Mouse (Mus musculus): ENCODE measurements around the gene Prtn3. TPM values are rescaled to one million over a fixed set of nuclear protein-coding genes. Genes with fewer than 3 reads are reported as not detected.
A peak's percentile ranks its signal among the peaks of the same experiment; 100 is the strongest.

The Prtn3 gene
- polyA plus RNA-seq, 1 experiment from 2014 or later, result 15.1 TPM

DNA sequence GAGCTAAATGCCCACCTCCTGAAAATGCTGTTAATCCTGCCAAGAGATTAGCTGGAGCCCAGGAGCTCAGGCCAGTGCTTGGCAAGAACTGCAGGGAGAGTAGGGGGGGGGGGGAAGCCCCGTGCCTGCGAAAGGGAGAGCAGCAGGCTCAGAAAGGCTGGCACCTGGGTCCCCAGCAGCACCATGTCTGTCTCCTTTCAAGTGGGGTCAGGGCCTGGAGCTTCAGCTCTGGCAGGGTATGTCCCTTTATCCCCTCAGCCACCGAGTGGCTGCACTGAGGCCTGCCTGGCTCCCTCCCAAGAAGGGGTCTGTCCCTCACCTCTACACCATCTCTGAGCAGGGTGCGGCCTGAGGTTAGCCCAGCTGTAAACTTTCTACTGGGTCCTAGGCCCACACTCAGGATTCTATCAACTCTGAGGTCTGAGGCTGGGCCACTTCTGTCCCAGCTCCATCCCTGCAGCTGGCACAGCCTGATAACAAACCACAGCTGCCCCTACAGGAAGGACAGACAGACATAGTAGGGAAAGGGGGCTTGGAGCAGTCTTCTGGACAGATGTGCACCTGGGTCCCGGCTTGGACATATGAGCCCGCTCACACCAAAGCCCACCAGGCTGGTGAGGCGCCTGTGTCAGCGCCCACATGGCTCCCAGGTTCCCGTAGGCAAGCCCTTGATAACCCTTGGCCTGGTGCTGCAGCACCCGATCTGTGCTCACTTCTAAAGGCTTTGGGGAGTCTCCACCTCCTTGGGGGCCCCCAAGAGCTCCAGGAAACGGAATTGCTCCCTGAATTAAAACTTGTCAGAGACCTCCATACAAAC is 40.1 kb downstream of the Prtn3 start:
- peaks cover 30% of the 10 kb centered on the region for H3K36me3 ChIP-seq
- H3K4me3 ChIP-seq (replicated peaks), result no peak overlapping the region
- peaks cover 39% of the 10 kb centered on the region for H3K4me1 ChIP-seq (replicated peaks)
- H3K9me3 ChIP-seq, result no peaks in the 10 kb centered on the region
- 0 out of 2 replicates have a peak overlapping the region, but pooled peaks have one; percentile 1 for H3K27ac ChIP-seq
- H3K27me3 ChIP-seq, result peaks cover 22% of the 10 kb centered on the region
- ATAC-seq (ENCODE audit: insufficient number of reproducible peaks, insufficient read depth, low FRiP score, low TSS enrichment, low read depth), result no peak
- H3K4me2 ChIP-seq, result peak overlapping the region; percentile 95; the same call in 1 of the 2 replicates
- WGBS, result 73% methylated on average over 11 of the region's 11 CpGs
- H3K9ac ChIP-seq (replicated peaks), result no peak overlapping the region

DNA sequence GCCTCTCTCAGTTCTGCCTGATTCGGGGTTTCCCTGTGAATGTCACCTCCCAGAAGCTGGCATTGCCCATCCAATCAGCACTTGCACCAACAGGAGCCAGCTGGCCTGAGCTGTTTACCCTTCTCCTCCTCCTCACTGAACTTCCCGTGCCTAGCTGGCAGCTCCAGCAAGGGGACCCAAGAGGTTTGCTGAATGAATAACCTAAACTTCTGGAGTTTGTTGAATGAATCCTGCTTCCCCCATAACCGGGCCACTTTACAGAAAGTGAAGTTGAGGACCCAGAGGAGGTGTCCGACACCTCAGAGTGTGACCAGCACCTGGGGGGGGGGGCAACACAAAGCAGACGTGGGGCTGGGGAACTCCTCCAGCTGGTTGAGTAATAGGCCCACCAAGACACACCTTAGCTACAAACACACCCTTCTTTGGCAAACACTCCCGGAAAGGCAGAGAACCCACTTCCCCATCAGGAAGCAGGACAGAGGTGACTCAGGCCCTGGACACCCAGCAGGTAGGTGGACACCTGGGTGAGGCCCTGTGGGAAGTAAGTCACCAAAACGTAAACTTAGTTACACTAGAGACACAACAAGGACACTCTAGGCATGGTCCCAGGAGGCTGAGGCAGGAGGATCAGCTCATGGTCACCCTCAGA is 40.8 kb downstream of the Prtn3 start:
- Histone ChIP-seq H3K27ac (no peak overlapping the region), H3K27me3 (peaks cover 29% of the 10 kb centered on the region), H3K9me3 (no peaks in the 10 kb centered on the region), H3K4me1 (replicated peaks) (peaks cover 43% of the 10 kb centered on the region), H3K4me2 (peak overlapping the region; percentile 95), H3K36me3 (peaks cover 30% of the 10 kb centered on the region), H3K9ac (replicated peaks) (0 out of 2 replicates have a peak overlapping the region, but pooled peaks have one; percentile 27), H3K4me3 (replicated peaks) (peak overlapping the region; percentile 82; the same call in 1 of the 2 replicates)
- 75% methylated on average over 7 of the region's 7 CpGs for WGBS
- no peak for ATAC-seq (ENCODE audit: insufficient number of reproducible peaks, insufficient read depth, low FRiP score, low TSS enrichment, low read depth)

DNA sequence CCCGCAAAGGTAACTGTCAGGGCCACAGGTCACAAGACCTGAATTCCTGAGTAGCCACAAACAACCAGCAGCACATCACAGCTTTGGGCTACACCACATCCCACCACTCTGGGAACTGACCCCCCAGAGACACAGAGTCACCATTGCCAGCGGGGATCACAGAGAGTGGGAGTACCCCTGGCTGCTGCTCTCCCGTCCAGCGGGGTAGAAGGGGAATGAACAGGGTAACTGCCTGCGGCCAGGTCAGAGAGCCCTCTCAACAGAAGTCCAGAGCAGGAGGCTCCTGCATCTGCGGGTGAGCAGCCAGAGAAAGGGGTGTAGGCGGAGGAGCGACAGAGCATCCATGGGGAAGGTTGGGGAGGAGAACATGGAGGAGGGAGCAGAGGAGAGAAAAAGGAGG is 41.8 kb downstream of the Prtn3 start:
- H3K27me3 ChIP-seq, result peaks cover 39% of the 10 kb centered on the region
- WGBS, result 7% methylated on average over 8 of the region's 8 CpGs
- peak overlapping the region; percentile 82 for H3K4me3 ChIP-seq (replicated peaks)
- peak overlapping the region; percentile 95 for H3K4me2 ChIP-seq
- H3K9me3 ChIP-seq, result no peaks in the 10 kb centered on the region
- H3K36me3 ChIP-seq, result peaks cover 21% of the 10 kb centered on the region
- peak overlapping the region; percentile 68 for H3K27ac ChIP-seq
- ATAC-seq (ENCODE audit: insufficient number of reproducible peaks, insufficient read depth, low FRiP score, low TSS enrichment, low read depth), result no peak
- peaks cover 53% of the 10 kb centered on the region for H3K4me1 ChIP-seq (replicated peaks)
- peak overlapping the region; percentile 95 for H3K9ac ChIP-seq (replicated peaks)

DNA sequence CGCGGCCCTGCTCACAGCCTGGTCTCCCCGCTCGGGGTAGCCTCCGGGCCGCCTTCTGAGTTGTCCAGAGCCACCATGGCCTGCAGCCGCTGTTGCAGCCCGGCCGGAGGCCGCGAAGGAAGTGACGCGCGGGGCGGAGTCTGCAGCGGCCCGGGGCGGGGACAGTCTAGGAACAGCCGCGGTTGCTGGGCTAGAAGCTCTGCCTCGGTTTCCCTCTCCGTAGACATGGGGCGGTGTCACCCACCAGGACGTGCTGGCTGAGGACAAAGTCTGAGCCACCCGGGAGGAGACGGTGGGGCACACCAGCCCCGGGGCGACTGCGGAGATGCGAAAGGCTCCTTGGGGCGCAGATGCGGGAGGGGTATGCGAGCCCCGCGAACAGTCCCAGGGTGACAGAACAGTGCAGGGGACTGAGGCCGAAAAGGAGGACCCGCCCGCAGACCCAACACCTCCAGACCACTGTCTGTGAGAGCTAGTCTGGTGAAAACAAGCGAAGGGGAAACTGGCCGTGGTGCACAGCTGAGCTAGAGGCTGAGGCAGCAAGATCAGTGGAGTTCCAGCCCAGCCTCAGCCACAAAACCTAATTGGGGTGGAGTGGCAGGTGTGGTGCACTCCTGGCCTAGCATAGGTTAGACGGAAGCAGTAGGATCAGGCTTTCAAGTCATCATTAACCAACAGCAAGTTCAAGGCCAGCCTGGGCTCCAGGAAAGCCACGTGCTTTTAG is 42.7 kb downstream of the Prtn3 start, which contains the start of gene Kiss1r:
Gene Kiss1r, plus strand, starts transcription at position 164 of the 724 bp plus-strand sequence.
- Histone ChIP-seq H3K4me3 (replicated peaks) (peak within 1 kb of the TSS; percentile 82), H3K4me2 (peak within 1 kb of the TSS; percentile 95), H3K27me3 (peaks cover 48% of the 10 kb centered on the region), H3K36me3 (peaks cover 12% of the 10 kb centered on the region), H3K4me1 (replicated peaks) (peaks cover 61% of the 10 kb centered on the region), H3K9me3 (no peaks in the 10 kb centered on the region), H3K27ac (peak within 1 kb of the TSS; percentile 68), H3K9ac (replicated peaks) (peak within 1 kb of the TSS; percentile 95)
- peak; percentile 82 for ATAC-seq (ENCODE audit: insufficient number of reproducible peaks, insufficient read depth, low FRiP score, low TSS enrichment, low read depth)
- 3% methylated on average over 42 of the region's 42 CpGs for WGBS

DNA sequence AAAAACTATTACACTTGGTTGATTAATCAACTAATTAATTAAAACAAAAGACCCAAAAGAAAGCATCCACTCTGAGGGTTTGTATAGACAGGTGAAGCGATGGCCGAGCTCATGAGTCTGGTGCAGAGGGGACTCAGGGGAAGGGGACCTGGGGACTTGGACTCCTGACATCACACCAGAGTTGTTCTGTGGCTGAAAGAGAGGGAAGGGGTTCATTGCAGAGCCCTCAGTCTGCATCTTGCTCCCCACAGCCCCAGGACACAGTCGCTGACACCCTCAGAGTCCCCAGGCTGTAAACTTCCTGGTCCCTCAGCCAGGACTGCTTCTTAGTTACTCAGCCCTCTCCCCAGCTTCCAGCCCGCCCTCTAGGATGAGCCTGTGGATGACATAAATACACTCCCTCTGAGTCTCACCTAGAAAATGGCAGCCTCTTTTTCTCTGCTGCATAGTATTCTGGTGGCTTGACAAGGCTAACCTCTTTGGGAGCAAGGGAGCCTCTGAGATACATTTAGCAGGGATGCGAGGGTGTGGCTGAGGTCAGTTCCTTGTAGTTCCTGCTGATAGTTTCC is 43.3 kb downstream of the Prtn3 start:
- H3K4me1 ChIP-seq (replicated peaks), result peaks cover 61% of the 10 kb centered on the region
- peaks cover 55% of the 10 kb centered on the region for H3K27me3 ChIP-seq
- H3K4me2 ChIP-seq, result peak overlapping the region; percentile 95
- H3K27ac ChIP-seq, result no peak overlapping the region
- no peak for ATAC-seq (ENCODE audit: insufficient number of reproducible peaks, insufficient read depth, low FRiP score, low TSS enrichment, low read depth)
- H3K36me3 ChIP-seq, result peaks cover 6% of the 10 kb centered on the region
- peak overlapping the region; percentile 82 for H3K4me3 ChIP-seq (replicated peaks)
- no peaks in the 10 kb centered on the region; the same call in 1 of the 2 replicates for H3K9me3 ChIP-seq
- no peak overlapping the region; the same call in 1 of the 2 replicates for H3K9ac ChIP-seq (replicated peaks)
- 73% methylated on average over 5 of the region's 5 CpGs for WGBS

DNA sequence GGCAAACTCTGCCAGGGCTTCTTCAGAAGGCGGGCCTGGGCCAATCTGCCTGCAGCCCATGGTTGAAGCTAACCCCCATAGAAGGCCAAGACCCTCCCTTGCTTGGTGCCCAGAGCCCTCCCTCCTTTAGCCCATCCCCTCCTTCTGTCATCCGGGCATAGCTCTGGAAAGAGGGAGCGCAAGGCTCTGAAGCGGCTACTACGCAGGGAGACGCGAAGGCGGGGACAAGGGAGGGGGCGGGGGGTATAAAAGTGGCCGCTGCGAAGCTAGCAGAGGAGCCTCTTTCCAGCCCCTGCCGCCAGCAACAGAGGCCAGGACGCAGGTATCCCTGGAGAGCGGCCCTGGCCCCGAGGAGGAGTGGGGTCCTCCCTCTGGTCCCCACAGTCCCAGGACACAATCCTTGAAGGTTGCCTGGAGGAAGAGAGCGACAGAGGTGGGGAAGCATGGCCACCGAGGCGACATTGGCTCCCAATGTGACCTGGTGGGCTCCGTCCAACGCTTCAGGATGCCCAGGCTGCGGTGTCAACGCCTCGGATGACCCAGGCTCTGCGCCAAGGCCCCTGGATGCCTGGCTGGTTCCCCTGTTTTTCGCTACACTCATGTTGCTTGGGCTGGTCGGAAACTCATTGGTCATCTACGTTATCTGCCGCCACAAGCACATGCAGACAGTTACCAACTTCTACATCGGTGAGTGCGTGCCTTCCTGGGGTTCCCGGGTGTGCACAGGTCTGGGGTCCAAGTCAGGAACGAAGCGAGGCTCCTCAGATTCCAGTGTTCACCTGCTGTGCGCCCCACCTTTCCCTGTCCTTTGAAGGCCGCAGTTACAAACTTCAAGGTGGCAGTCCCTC is 44.2 kb downstream of the Prtn3 start:
- H3K9ac ChIP-seq (replicated peaks), result peak overlapping the region; percentile 34; the same call in 1 of the 2 replicates

DNA sequence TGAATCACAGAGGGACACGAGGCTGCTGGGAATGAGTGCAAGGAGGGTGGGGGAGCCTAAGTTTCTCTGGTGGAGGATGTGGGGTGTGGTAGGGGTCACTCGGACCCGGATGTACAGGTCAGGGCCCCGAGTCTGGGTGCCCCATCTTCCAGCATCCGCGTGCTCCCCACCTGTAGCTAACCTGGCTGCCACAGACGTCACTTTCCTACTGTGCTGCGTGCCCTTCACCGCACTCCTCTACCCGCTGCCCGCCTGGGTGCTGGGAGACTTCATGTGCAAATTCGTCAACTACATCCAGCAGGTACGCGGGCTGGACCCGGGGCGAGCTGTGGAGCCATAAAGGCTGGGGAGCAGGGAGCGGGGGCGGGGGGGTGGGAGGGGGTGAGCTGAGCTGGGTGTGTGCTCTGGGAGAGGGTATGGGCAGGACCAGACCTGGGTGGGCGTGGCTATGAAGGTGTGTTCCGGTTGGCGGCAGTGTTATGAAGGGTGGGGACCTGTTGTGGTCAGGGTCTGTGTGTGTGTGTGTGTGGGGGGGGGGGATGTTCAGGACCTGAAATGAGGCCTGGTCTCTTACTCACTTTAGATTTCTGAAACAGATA is 45.1 kb downstream of the Prtn3 start:
- Histone ChIP-seq H3K36me3 (no peaks in the 10 kb centered on the region), H3K27ac (no peak overlapping the region), H3K4me2 (peak overlapping the region; percentile 50), H3K4me1 (replicated peaks) (peaks cover 61% of the 10 kb centered on the region), H3K9ac (replicated peaks) (no peak overlapping the region), H3K4me3 (replicated peaks) (peak overlapping the region; percentile 31), H3K27me3 (peaks cover 72% of the 10 kb centered on the region), H3K9me3 (no peaks in the 10 kb centered on the region; the same call in 1 of the 2 replicates)
- 3% methylated on average over 21 of the region's 21 CpGs for WGBS
- ATAC-seq (ENCODE audit: insufficient number of reproducible peaks, insufficient read depth, low FRiP score, low TSS enrichment, low read depth), result no peak

More for the DNA sequence above, 44.2 kb downstream of the Prtn3 start:
- 4% methylated on average over 35 of the region's 35 CpGs for WGBS
- Histone ChIP-seq H3K27ac (no peak overlapping the region), H3K9me3 (no peaks in the 10 kb centered on the region; the same call in 1 of the 2 replicates), H3K4me3 (replicated peaks) (peak overlapping the region; percentile 31), H3K27me3 (peaks cover 63% of the 10 kb centered on the region), H3K36me3 (no peaks in the 10 kb centered on the region), H3K4me1 (replicated peaks) (peaks cover 61% of the 10 kb centered on the region), H3K4me2 (peak overlapping the region; percentile 46)
- no peak for ATAC-seq (ENCODE audit: insufficient number of reproducible peaks, insufficient read depth, low FRiP score, low TSS enrichment, low read depth)

DNA sequence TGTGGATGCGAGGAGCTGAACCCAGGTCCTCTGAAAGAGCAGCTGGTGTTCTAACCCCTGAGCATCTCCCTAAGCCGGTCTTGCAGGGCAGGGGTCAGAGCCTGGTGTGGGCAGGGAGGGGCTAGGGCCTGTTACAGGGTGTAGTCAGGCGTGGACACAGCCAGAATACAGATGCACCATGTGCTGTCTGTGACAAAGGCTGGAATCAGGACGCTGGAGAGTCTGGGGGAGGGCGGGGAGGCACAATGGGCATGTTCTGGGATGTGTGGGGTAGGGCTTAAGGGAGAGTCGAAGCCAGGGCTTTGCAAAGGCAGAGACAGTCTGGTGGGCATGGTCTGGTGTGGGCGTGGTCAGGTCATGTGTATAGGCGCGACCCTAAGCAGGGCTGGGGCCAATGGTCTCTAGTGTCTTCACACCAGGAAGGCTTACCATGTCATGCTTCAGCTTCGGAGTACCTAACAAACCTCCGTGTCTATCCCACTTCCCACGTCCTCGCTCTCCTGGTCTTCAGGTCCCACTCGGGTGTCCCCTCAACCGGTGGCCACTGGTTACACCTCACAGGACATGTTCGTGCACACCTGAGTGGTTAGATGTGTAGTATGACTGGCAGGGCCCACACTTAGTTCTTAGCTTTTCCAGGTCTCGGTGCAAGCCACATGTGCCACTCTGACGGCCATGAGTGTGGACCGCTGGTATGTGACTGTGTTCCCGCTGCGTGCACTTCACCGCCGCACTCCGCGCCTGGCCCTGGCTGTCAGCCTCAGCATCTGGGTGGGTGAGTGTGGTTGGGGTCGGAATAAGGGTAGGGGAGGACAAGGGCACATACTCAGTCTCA is 46.0 kb downstream of the Prtn3 start:
- ATAC-seq (ENCODE audit: insufficient number of reproducible peaks, insufficient read depth, low FRiP score, low TSS enrichment, low read depth), result no peak
- H3K36me3 ChIP-seq, result no peaks in the 10 kb centered on the region
- WGBS, result 23% methylated on average over 26 of the region's 26 CpGs
- peak overlapping the region; percentile 36 for H3K4me3 ChIP-seq (replicated peaks)
- no peaks in the 10 kb centered on the region; the same call in 1 of the 2 replicates for H3K9me3 ChIP-seq
- H3K4me2 ChIP-seq, result peak overlapping the region; percentile 55
- H3K27ac ChIP-seq, result no peak overlapping the region
- H3K27me3 ChIP-seq, result peaks cover 72% of the 10 kb centered on the region
- peaks cover 53% of the 10 kb centered on the region for H3K4me1 ChIP-seq (replicated peaks)
- H3K9ac ChIP-seq (replicated peaks), result 0 out of 2 replicates have a peak overlapping the region, but pooled peaks have one; percentile 31

DNA sequence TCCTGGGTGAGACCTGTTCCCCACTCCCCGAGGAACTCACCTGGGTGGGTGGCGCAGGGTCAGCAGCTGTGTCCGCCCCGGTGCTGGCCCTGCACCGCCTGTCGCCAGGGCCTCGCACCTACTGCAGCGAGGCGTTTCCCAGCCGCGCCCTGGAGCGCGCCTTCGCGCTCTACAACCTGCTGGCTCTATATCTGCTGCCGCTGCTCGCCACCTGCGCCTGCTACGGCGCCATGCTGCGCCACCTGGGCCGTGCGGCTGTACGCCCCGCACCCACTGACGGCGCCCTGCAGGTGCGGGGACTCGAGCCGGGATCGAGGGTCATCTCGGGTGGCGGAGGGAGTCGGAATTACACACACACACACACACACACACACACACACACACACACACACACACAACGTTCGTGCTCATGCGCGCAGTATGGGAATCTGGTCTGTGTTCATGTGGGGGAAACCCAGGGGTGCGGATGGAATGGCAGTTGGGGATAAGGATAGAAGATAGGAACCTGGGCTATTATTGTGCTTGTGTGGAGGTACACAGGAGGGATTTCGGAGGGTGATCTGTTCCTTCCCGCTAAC is 46.8 kb downstream of the Prtn3 start, which contains the start of gene R3hdm4:
Gene R3hdm4, minus strand, starts transcription at position 251 of the 578 bp plus-strand sequence.
- ATAC-seq (ENCODE audit: insufficient number of reproducible peaks, insufficient read depth, low FRiP score, low TSS enrichment, low read depth), result no peak
- peaks cover 52% of the 10 kb centered on the region for H3K4me1 ChIP-seq (replicated peaks)

More for the DNA sequence above, 46.8 kb downstream of the Prtn3 start, which contains the start of gene R3hdm4:
- Histone ChIP-seq H3K36me3 (no peaks in the 10 kb centered on the region), H3K27ac (no peak within 1 kb of the TSS), H3K27me3 (peaks cover 72% of the 10 kb centered on the region), H3K9ac (replicated peaks) (peak within 1 kb of the TSS; percentile 31; the same call in 1 of the 2 replicates), H3K9me3 (no peaks in the 10 kb centered on the region; the same call in 1 of the 2 replicates), H3K4me2 (peak within 1 kb of the TSS; percentile 55), H3K4me3 (replicated peaks) (peak within 1 kb of the TSS; percentile 36)
- WGBS, result 5% methylated on average over 41 of the region's 41 CpGs

All from limb, embryonic 12.5 days (tissue).